Mouse (Mus musculus) frontal cortex, adult (tissue): ENCODE measurements around the gene Ctrb1.

Experiments used
- ATAC-seq: cut with Nextera tagmentation; 2 replicates; pipeline ENCODE4 v1.9.2; 2017; ENCODE audit warnings: mild to moderate bottlenecking, moderate library complexity, mixed read lengths; ENCODE audit not compliant: low TSS enrichment

The Ctrb1 gene

DNA sequence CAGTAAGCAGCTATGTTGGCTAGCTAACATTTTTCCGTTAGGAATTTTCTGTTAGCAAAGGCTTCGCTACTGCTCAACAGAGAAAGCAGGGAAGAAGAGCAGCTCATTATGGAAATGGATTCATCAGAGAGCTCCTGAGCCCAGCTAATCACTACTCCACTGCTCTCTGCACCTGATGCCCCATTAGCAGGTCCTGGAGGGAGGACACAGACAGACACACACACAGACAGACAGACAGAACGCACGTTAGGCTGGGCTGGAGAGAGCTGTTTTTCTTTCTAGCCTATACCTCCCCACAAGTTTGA, 26.6 kb upstream of the Ctrb1 start:
- ATAC-seq, result no peak; the same call in 1 of the 2 replicates

GRCm38 (mm10) chr8:111716603-111717487, 26.0 kb upstream of the Ctrb1 start:
- peak; percentile 35 for ATAC-seq

GRCm38 (mm10) chr8:111715514-111715913, 24.7 kb upstream of the Ctrb1 start:
- ATAC-seq, result no peak

DNA sequence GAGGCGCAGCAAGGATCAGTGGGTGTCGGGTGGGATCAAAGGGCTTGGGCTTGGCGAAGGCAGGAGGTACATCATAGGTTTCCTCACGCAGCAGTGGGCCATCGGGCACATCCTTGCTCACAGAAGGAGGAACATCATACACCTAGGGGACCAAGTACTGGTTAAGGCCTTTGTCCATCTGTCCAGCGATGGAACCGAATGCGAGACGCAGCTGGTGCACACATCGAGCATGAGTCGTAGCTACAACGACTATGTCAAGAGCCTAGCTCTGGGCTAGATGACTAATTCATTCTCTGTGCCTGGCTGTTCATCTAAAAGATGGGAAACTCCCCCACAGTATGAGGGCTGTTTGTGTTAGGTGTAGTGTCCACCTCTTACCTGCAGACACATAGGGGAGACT, 23.5 kb upstream of the Ctrb1 start:
- no peak for ATAC-seq

GRCm38 (mm10) chr8:111713817-111714216, 23.0 kb upstream of the Ctrb1 start:
- ATAC-seq, result no peak

- no peak for ATAC-seq
Observed at GRCm38 (mm10) chr8:111713291-111713690, 22.5 kb upstream of the Ctrb1 start.

DNA sequence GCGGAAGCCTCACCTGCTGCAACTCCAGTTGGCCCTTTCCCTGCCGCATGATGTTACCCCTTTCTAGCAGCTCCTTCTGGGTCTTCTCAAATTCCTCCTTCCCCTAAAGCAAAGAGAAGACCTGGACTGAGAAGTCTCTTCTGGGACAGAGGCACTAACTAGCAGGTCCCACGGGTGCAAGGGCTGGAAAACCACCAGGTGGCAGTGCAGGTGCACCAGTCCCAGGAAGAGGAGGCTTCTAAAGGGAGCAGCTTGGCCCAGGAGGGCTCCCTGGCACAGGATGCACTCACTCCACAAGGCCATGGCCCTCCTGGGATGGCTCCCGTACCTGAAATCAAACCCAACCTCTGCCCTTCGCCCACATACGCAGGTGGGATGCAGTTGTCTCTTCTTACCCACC, 21.8 kb upstream of the Ctrb1 start:
- ATAC-seq, result 0 out of 2 replicates have a peak, but pooled peaks have one; percentile 28

GRCm38 (mm10) chr8:111712135-111712534, 21.3 kb upstream of the Ctrb1 start:
- ATAC-seq, result peak; percentile 45

DNA sequence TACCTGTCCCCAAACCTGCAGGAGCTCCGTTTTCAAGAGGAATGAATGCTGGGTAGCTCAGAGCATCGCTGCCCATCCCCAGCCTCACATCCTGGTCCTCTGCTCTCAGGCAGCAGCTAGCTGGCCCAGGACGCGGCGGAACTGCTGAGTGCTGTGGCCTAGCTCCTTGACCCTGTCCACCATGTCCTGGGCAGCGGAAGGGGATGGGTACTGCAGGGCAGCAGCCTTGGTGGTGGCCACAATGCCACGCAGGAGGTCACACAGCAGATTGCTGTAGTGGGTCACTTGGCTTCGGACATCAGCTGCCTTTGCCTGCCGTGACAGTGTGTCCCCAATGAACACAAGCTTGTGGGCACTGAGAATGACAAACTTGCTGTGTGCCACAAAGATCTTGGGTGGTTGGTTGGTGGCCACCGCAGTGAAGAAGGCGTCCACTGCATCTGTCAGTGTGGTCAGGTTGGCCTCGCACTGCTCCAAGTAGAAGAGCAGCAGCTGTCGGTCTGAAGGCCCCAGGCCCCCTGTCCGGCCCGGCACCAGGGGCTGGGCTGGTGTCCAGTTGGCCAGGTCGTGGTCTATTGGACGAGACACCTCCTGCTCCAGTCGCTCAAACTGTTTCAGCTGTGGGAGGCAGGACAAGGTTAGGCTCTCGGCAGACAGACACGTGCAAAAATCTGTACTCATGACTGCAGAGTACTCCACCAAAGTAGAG, 20.1 kb upstream of the Ctrb1 start:
- no peak for ATAC-seq

DNA sequence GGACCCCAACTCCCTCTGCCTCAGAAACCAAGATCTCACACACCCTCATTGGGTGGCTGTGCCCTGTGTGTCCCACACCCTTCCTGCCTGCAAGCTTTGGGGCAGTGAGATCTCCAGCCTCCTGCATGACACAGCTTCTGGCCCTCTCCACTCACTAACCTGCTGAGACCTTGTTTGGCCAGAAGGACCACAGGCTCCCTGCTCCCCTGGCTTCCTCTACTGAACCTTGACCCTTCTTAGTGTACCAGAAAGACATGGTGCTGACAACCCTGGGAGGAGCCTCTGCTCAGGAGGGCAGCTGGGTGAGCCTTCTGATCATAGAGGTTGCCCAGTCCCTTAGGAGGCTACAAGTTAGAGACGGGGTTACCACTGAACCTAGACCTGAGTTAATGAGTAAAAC, 18.4 kb upstream of the Ctrb1 start:
- no peak for ATAC-seq

DNA sequence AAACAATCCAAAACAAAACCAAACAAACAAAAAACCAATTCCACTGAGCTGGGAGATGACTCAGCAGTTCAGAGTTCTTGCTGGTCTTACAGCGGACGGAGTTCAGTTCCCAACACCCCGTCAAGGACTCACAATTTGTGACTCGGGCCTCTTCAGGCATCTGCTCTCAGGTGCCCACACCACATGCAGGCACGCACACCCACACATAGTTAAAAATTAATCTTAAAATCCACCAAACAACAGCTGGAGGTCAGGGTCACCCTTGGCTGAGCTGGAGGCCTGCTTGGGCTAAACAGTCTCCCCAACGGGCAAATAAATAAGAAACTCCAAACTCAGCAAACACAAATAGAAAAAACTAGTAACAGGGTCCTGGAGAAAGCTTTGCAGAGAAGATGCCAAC, 17.5 kb upstream of the Ctrb1 start:
- no peak for ATAC-seq

- ATAC-seq, result no peak
Observed at GRCm38 (mm10) chr8:111705699-111706098, 14.9 kb upstream of the Ctrb1 start.

- ATAC-seq, result no peak
Observed at GRCm38 (mm10) chr8:111705222-111705621, 14.4 kb upstream of the Ctrb1 start.

- ATAC-seq, result no peak
Observed at GRCm38 (mm10) chr8:111704585-111704984, 13.8 kb upstream of the Ctrb1 start.

DNA sequence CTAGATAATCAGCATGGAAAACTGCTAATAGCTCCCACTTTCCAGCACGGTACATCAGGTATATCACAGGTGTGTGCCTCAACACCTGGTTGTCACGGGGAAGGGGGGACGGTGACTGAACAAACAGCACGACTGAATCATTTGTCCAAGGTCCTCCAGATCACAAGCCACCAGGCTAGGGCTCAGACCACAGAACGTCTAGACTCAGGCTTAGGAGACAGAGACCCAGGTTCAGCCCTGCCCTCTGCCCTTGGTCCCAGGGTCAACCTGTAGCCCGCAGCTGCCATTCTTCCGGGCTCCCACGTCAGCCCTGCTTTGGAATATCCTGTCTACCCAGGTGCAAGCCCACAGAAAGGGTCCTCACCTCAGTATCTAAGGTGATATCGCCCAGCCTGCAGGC, 10.6 kb upstream of the Ctrb1 start:
- no peak for ATAC-seq

DNA sequence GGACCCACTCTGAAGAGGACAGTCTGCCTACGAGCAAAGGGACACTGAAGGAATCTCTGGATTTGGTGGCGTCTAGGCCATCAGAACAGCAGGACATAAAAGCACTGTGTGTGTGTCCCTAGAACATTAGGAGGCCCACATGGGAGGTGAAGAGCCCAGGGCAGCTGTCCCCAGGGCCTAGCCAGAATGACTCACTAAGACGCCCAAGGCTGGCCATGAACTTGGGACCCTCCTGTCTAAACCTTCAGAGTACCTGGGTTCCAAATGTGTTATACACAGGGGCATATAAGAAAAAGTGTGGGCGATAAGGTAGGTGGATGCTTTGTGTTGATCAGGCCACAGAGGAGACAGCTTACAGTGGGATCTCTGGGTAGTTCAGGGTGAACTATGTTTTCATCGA, 9.9 kb upstream of the Ctrb1 start:
- no peak for ATAC-seq

GRCm38 (mm10) chr8:111700201-111700600, 9.4 kb upstream of the Ctrb1 start:
- no peak for ATAC-seq

DNA sequence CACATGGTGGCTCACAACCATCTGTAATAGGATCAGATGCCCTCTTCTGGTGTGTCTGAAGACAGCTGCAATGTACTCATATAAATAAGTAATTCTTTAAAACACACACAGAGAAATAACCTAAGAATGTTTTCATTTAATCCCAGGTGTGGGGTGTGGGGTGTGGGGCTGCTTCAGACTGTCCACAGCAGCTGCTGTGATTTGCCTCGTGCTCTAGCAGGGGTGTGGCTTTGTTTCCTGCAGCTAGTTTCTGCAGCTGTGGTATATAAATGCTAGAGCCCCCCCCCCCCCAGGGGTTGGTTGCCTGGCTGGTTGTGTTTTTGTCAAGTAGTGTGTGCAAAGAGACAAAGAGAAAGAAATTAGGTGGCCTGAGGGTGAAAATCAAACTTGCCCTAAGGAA, 8.2 kb upstream of the Ctrb1 start:
- no peak for ATAC-seq

DNA sequence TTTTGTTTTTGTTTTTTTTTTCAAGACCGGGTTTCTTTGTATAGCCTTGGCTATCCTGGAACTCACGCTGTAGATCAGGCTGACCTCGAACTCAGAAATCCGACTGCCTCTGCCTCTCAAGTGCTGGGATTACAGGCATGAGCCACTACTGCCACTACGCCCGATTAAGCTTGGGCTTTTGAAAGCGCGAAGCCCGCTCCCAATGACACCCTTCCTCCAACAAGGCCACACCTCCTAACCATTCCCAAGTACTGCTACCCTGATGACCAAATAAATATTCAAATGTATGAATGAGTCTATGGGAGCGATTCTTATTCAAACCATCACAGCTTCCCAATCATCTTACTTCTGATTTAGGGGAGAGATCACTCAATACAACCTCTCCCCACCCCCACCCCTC, 6.8 kb upstream of the Ctrb1 start:
- no peak for ATAC-seq

- ATAC-seq, result no peak
Observed at GRCm38 (mm10) chr8:111695441-111695840, 4.6 kb upstream of the Ctrb1 start.

DNA sequence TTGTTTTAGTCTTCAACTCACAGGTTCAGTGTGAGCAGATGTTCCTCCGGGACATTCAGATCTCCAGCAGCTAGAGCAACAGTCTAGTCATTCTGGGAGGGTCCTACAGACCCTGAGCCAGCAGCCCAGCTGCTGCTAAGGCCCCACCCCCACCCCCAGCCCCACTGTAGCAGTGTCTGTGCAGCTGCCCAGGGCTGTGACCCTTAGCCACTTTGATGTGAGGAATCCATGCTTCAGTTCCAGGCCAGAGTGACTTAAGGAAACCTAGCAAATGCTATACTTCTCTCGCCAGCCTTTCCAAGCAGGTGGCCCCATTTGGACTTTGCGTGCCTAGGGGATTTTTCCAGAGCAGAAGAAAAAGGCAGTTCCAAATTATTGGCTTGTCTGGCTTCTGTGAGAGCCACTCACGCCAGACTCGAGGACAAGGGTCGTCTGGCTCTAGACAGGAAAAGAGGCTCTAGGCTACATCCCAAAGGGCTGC, 2.5 kb upstream of the Ctrb1 start:
- ATAC-seq, result no peak

- no peak for ATAC-seq
Observed at GRCm38 (mm10) chr8:111686881-111687280, 3.9 kb downstream of the Ctrb1 start.

GRCm38 (mm10) chr8:111682521-111682920, 8.3 kb downstream of the Ctrb1 start:
- ATAC-seq, result no peak
